Mouse (Mus musculus): ENCODE measurements around the gene Kxd1.
"Not testable (repeated sequence)": the region's sequence is repeated elsewhere in the genome, so short reads cannot be mapped to it uniquely, and the experiment has no call there.

Kxd1 gene

GRCm38 (mm10) chr8:70512253-70512903, 15.4 kb downstream of the Kxd1 start:
- DNase-seq = no peak

GRCm38 (mm10) chr8:70511770-70512169, 16.0 kb downstream of the Kxd1 start:
- DNase-seq = no peak

GRCm38 (mm10) chr8:70511174-70511573, 16.6 kb downstream of the Kxd1 start:
- DNase-seq = not testable (repeated sequence)

GRCm38 (mm10) chr8:70510228-70510915, 17.4 kb downstream of the Kxd1 start, which contains the start of gene Uba52:
TSS of gene Uba52 (minus strand) at chr8:70510801.
- DNase-seq = peak; percentile 98

GRCm38 (mm10) chr8:70509281-70509952, 18.3 kb downstream of the Kxd1 start:
- DNase-seq = no peak

- DNase-seq = no peak
Measured at GRCm38 (mm10) chr8:70507027-70507393, 20.7 kb downstream of the Kxd1 start.

- peak; percentile 91 for DNase-seq
Measured at GRCm38 (mm10) chr8:70506328-70507026, 21.3 kb downstream of the Kxd1 start, which contains the start of gene Rex1bd. TSS of gene Rex1bd (minus strand) at chr8:70506752.

GRCm38 (mm10) chr8:70505698-70506327, 21.9 kb downstream of the Kxd1 start:
- no peak for DNase-seq

- DNase-seq = peak; percentile 80
Measured at GRCm38 (mm10) chr8:70504851-70505250, 22.9 kb downstream of the Kxd1 start.

- no peak for DNase-seq
Measured at GRCm38 (mm10) chr8:70504291-70504716, 23.5 kb downstream of the Kxd1 start.

- DNase-seq = peak; percentile 74
Measured at GRCm38 (mm10) chr8:70503062-70503750, 24.6 kb downstream of the Kxd1 start.

- DNase-seq = no peak
Measured at GRCm38 (mm10) chr8:70502540-70502939, 25.2 kb downstream of the Kxd1 start.

GRCm38 (mm10) chr8:70501820-70502529, 25.8 kb downstream of the Kxd1 start:
- DNase-seq = no peak

GRCm38 (mm10) chr8:70500386-70501301, 27.1 kb downstream of the Kxd1 start:
- DNase-seq = no peak

GRCm38 (mm10) chr8:70495771-70496062, 32.0 kb downstream of the Kxd1 start:
- DNase-seq = no peak

- no peak for DNase-seq
Measured at GRCm38 (mm10) chr8:70495001-70495770, 32.6 kb downstream of the Kxd1 start.

- DNase-seq = no peak
Measured at GRCm38 (mm10) chr8:70494416-70494945, 33.3 kb downstream of the Kxd1 start.

- no peak for DNase-seq
Measured at GRCm38 (mm10) chr8:70493692-70494415, 33.9 kb downstream of the Kxd1 start.
